Mouse (Mus musculus): Measurements from ENCODE around the gene Vmn1r63. TPM values are rescaled to one million over a fixed set of nuclear protein-coding genes. Genes with fewer than 3 reads are reported as not detected.
"Not testable (repeated sequence)": the region's sequence is repeated elsewhere in the genome, so short reads cannot be mapped to it uniquely, and the experiment has no call there.

Gene Vmn1r63
- polyA plus RNA-seq (2012): not detected in 2 replicates

DNA sequence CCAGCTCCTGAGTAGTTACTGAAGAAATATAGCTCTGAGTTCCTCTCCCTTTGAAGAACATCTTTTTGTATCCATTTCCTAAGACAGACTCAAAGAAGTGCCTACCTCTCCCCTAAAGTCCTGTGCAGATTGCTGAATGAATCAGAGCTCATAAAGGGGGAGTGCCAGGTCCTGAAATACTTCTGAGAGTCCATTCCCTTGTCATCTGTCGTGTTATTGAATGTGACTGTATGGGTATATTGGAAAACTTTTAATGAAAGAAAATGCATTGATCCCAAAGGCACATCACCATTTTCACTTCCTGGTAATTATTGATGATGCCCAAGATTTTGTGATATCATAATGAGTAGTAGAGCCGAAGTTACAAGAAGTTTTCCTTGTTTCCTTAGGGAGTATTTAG lies at the start of gene Vmn1r63:
Gene Vmn1r63, minus strand, starts transcription at position 101 of the 400 bp plus-strand sequence.
- not testable (repeated sequence) for H3K27me3 ChIP-seq (ENCODE audit: control insufficient read depth); H3K4me3 ChIP-seq (replicated peaks); H3K9me3 ChIP-seq (ENCODE audit: control insufficient read depth, low read length); H3K4me1 ChIP-seq (ENCODE audit: control insufficient read depth); H3K36me3 ChIP-seq (ENCODE audit: control insufficient read depth)

Other genes starting within 250 kb of the Vmn1r63 start
- gene Vmn1r61, start 192.2 kb downstream of the Vmn1r63 start, polyA plus RNA-seq (2012): not detected in 2 replicates
- not detected in 2 replicates for gene Vmn1r62, start 131.8 kb downstream of the Vmn1r63 start, polyA plus RNA-seq (2012)
- gene Vmn1r64, start 79.1 kb upstream of the Vmn1r63 start, polyA plus RNA-seq (2012): not detected in 2 replicates
- not detected in 2 replicates for gene Vmn1r65, start 205.6 kb upstream of the Vmn1r63 start, polyA plus RNA-seq (2012)
- not detected in 2 replicates for gene Nlrp4c, start 239.7 kb upstream of the Vmn1r63 start, polyA plus RNA-seq (2012)